Mouse (Mus musculus) kidney, adult 2 months (tissue): Measurements from ENCODE around the gene Myo1a. TPM values are rescaled to one million over a fixed set of nuclear protein-coding genes. Genes with fewer than 3 reads are reported as not detected.

Experiments
- DNase-seq: peaks from one replicate; pipeline ENCODE4 v3.0.0; 2021
- H3K27ac ChIP-seq: fragments of 200-500 bp; 2 replicates; pipeline ENCODE4 v1.5.1; 2012; ENCODE audit warnings: low read depth, low read length, control low read depth, inconsistent platforms; ENCODE audit not compliant: insufficient read depth
- H3K27me3 ChIP-seq: fragments of 200-500 bp; replicated peaks from 2 replicates; pipeline ENCODE4 v1.6.1; 2012; ENCODE audit warnings: mild to moderate bottlenecking, moderate library complexity, low read length, inconsistent platforms; ENCODE audit not compliant: control insufficient read depth, insufficient read depth
- H3K36me3 ChIP-seq: fragments of 200-500 bp; 2 replicates; pipeline ENCODE4 v1.6.1; 2012; ENCODE audit warnings: mild to moderate bottlenecking, moderate library complexity, low read length, inconsistent platforms; ENCODE audit not compliant: control insufficient read depth, insufficient read depth
- H3K4me1 ChIP-seq: fragments of 200-500 bp; 2 replicates; pipeline ENCODE4 v1.6.1; 2011; ENCODE audit warnings: low read length; ENCODE audit not compliant: control insufficient read depth, insufficient read depth
- H3K4me3 ChIP-seq: fragments of 200-500 bp; 2 replicates; pipeline ENCODE4 v1.5.1; 2011; ENCODE audit warnings: mild to moderate bottlenecking, low read depth, low read length, control low read depth; ENCODE audit not compliant: insufficient read depth
- CTCF ChIP-seq: fragments of 200-500 bp; conservative IDR thresholded peaks from 2 replicates; pipeline ENCODE4 v1.5.1; 2011; ENCODE audit warnings: low read depth, mild to moderate bottlenecking, control low read depth, low read length, moderate library complexity, mixed read lengths; ENCODE audit not compliant: insufficient read depth, insufficient read length
- POLR2A ChIP-seq: fragments of 200-500 bp; IDR thresholded peaks from one replicate; pipeline ENCODE4 v1.6.1; 2011; ENCODE audit warnings: low read depth, low read length, control low read depth
- WGBS: fragments of 180-500 bp; shearing (Covaris S2); methylation state at CpG from one replicate; pipeline ENCODE4 v1.1.7; 2018; 5-methylcytosine and 5-hydroxymethylcytosine counted together
- polyA plus RNA-seq: library from polyadenylated mRNA; depleted of rRNA; stranded (reverse); fragments of >200 nt; gene quantifications from 2 replicates; pipeline ENCODE4 v1.2.3, GENCODE M21; 2012

The Myo1a gene
- polyA plus RNA-seq, 1 experiment = 0.06 TPM

- peak; percentile 43 for DNase-seq
- no peaks in the 10 kb centered on the region for H3K36me3 ChIP-seq
- TF ChIP-seq POLR2A (no peak), CTCF (0 out of 2 replicates have a peak, but pooled peaks have one; percentile 22)
- no peak overlapping the region for H3K4me3 ChIP-seq
- H3K4me1 ChIP-seq = no peaks in the 10 kb centered on the region
- WGBS = 41% methylated on average over 2 of the region's 2 CpGs
- H3K27me3 ChIP-seq = no peaks in the 10 kb centered on the region
- no peak overlapping the region for H3K27ac ChIP-seq
These were observed 10.3 kb upstream of the Myo1a start for GRCm38 (mm10) chr10:127694636-127695035.

- H3K27me3 ChIP-seq = no peaks in the 10 kb centered on the region
- TF ChIP-seq POLR2A = no peak
- H3K4me3 ChIP-seq = no peak overlapping the region
- DNase-seq = no peak
- WGBS = 96% methylated on average over 7 of the region's 7 CpGs
- H3K36me3 ChIP-seq = no peaks in the 10 kb centered on the region
- H3K4me1 ChIP-seq = no peaks in the 10 kb centered on the region
- H3K27ac ChIP-seq = no peak overlapping the region
These were observed 9.2 kb upstream of the Myo1a start for GRCm38 (mm10) chr10:127695775-127696174.

GRCm38 (mm10) chr10:127698966-127699365 lies 6.0 kb upstream of the Myo1a start:
- 96% methylated on average over 7 of the region's 7 CpGs for WGBS
- no peak for DNase-seq
- Histone ChIP-seq H3K36me3 (no peaks in the 10 kb centered on the region), H3K4me3 (no peak overlapping the region), H3K27ac (no peak overlapping the region), H3K27me3 (no peaks in the 10 kb centered on the region), H3K4me1 (no peaks in the 10 kb centered on the region)
- TF ChIP-seq POLR2A (no peak), CTCF (no peak)

GRCm38 (mm10) chr10:127703299-127703698 lies 1.7 kb upstream of the Myo1a start:
- Histone ChIP-seq H3K27ac (no peak overlapping the region), H3K4me3 (no peak overlapping the region), H3K27me3 (no peaks in the 10 kb centered on the region), H3K4me1 (no peaks in the 10 kb centered on the region), H3K36me3 (no peaks in the 10 kb centered on the region)
- TF ChIP-seq CTCF (no peak), POLR2A (no peak)
- peak; percentile 12 for DNase-seq
- 35% methylated on average over 4 of the region's 4 CpGs for WGBS

- no peak for TF ChIP-seq CTCF
- no peak for TF ChIP-seq POLR2A
- Histone ChIP-seq H3K4me3 (no peak overlapping the region), H3K4me1 (no peaks in the 10 kb centered on the region), H3K27me3 (no peaks in the 10 kb centered on the region), H3K27ac (no peak overlapping the region), H3K36me3 (no peaks in the 10 kb centered on the region)
- DNase-seq = no peak
- 51% methylated on average over 2 of the region's 2 CpGs for WGBS
These were observed 677 bp upstream of the Myo1a start for GRCm38 (mm10) chr10:127704293-127704692.

GRCm38 (mm10) chr10:127705783-127706182 lies 813 bp downstream of the Myo1a start:
- H3K27me3 ChIP-seq = no peaks in the 10 kb centered on the region
- DNase-seq = no peak
- TF ChIP-seq POLR2A = no peak
- no peak for TF ChIP-seq CTCF
- H3K27ac ChIP-seq = no peak overlapping the region
- no peaks in the 10 kb centered on the region for H3K36me3 ChIP-seq
- no peaks in the 10 kb centered on the region for H3K4me1 ChIP-seq
- WGBS = 96% methylated on average over 4 of the region's 4 CpGs
- H3K4me3 ChIP-seq = no peak overlapping the region

GRCm38 (mm10) chr10:127707721-127708120 lies 2.8 kb downstream of the Myo1a start:
- no peaks in the 10 kb centered on the region for H3K27me3 ChIP-seq
- TF ChIP-seq POLR2A = no peak
- no peak for TF ChIP-seq CTCF
- H3K4me3 ChIP-seq = no peak overlapping the region
- no peak overlapping the region for H3K27ac ChIP-seq
- DNase-seq = peak; percentile 55
- H3K36me3 ChIP-seq = no peaks in the 10 kb centered on the region
- WGBS = 67% methylated on average over 7 of the region's 7 CpGs
- H3K4me1 ChIP-seq = no peaks in the 10 kb centered on the region
